Mouse (Mus musculus) heart, embryonic 15.5 days (tissue): ENCODE data around the gene Ccdc182. TPM values are rescaled to one million over a fixed set of nuclear protein-coding genes. Genes with fewer than 3 reads are reported as not detected.

Experiments used
- ATAC-seq: fragments of 200-750 bp; cut with Nextera tagmentation; replicated peaks from 2 replicates; pipeline ENCODE4 v1.8.0; 2017; ENCODE audit warnings: low read depth, moderate TSS enrichment; ENCODE audit not compliant: insufficient number of reproducible peaks, insufficient read depth, low FRiP score
- H3K27ac ChIP-seq: fragments of 300-500 bp; sonication (generic); 2 replicates; pipeline ENCODE4 v1.5.1; 2015; ENCODE audit warnings: mild to moderate bottlenecking, inconsistent platforms
- H3K27me3 ChIP-seq: fragments of 300-500 bp; sonication (generic); 2 replicates; pipeline ENCODE4 v1.6.1; 2015; ENCODE audit warnings: inconsistent platforms
- H3K36me3 ChIP-seq: fragments of 300-500 bp; sonication (generic); 2 replicates; pipeline ENCODE4 v1.6.1; 2015; ENCODE audit warnings: mild to moderate bottlenecking, inconsistent platforms
- H3K4me1 ChIP-seq: fragments of 300-500 bp; sonication (generic); replicated peaks from 2 replicates; pipeline ENCODE4 v1.6.1; 2015; ENCODE audit warnings: inconsistent platforms
- H3K4me2 ChIP-seq: fragments of 300-500 bp; sonication (generic); 2 replicates; pipeline ENCODE4 v1.6.1; 2015; ENCODE audit warnings: inconsistent platforms, mild to moderate bottlenecking, moderate library complexity
- H3K4me3 ChIP-seq: fragments of 300-500 bp; sonication (generic); 2 replicates; pipeline ENCODE4 v1.5.1; 2015; ENCODE audit warnings: mild to moderate bottlenecking, inconsistent platforms
- H3K9ac ChIP-seq: fragments of 300-500 bp; sonication (generic); 2 replicates; pipeline ENCODE4 v1.6.1; 2015; ENCODE audit warnings: mild to moderate bottlenecking, inconsistent platforms
- H3K9me3 ChIP-seq: fragments of 300-500 bp; sonication (generic); replicated peaks from 2 replicates; pipeline ENCODE4 v1.6.1; 2016; ENCODE audit warnings: inconsistent platforms
- WGBS: fragments of 180-500 bp; shearing (Covaris S2); methylation state at CpG from one replicate; pipeline ENCODE4 v1.1.7; 2015; ENCODE audit warnings: mixed read lengths; 5-methylcytosine and 5-hydroxymethylcytosine counted together
- polyA plus RNA-seq: library from polyadenylated mRNA; unstranded; fragments of >200 nt; fragmentation: Nextera tagmentation; extraction: Ambion mirVana; gene quantifications from 2 replicates; pipeline ENCODE4 v1.2.1, GENCODE M21; 2015

The Ccdc182 gene
- polyA plus RNA-seq, 1 experiment from 2014 or later: not detected

- Histone ChIP-seq H3K27me3 (no peaks in the 10 kb centered on the region), H3K4me3 (no peak overlapping the region), H3K9ac (no peak overlapping the region), H3K36me3 (no peaks in the 10 kb centered on the region), H3K4me2 (no peak overlapping the region), H3K4me1 (peaks cover 6% of the 10 kb centered on the region; the same call in 1 of the 2 replicates), H3K27ac (no peak overlapping the region), H3K9me3 (no peaks in the 10 kb centered on the region)
- WGBS: 96% methylated on average over 2 of the region's 2 CpGs
- no peak for ATAC-seq
Measured at GRCm38 (mm10) chr11:88282516-88282915, 11.3 kb upstream of the Ccdc182 start.

DNA sequence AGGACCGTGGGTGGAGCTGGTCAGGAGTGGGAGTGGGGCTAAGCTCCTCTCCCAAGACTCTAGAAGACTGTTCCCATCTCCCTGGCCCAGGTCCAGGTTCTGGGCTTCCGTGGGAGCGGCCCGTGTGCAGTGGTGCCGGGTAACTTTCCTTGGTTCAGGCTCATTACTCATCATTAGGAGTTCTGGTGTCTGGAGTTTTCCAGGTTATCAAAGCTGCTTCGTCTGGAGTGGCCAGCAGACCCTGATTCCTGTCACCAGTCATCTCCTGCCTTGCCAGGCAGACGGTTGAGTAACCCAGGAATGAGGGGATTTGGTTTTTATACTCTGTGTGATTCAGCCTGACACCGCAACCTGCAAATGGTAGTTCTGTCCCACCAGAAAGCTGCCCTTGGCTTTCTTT lies 7.8 kb upstream of the Ccdc182 start:
- no peak overlapping the region for H3K4me3 ChIP-seq
- H3K4me1 ChIP-seq: peaks cover 17% of the 10 kb centered on the region
- no peak overlapping the region for H3K4me2 ChIP-seq
- H3K27ac ChIP-seq: no peak overlapping the region
- no peak overlapping the region for H3K9ac ChIP-seq
- ATAC-seq: no peak
- H3K9me3 ChIP-seq: no peaks in the 10 kb centered on the region
- H3K27me3 ChIP-seq: no peaks in the 10 kb centered on the region
- H3K36me3 ChIP-seq: no peaks in the 10 kb centered on the region
- WGBS: 40% methylated on average over 8 of the region's 8 CpGs

DNA sequence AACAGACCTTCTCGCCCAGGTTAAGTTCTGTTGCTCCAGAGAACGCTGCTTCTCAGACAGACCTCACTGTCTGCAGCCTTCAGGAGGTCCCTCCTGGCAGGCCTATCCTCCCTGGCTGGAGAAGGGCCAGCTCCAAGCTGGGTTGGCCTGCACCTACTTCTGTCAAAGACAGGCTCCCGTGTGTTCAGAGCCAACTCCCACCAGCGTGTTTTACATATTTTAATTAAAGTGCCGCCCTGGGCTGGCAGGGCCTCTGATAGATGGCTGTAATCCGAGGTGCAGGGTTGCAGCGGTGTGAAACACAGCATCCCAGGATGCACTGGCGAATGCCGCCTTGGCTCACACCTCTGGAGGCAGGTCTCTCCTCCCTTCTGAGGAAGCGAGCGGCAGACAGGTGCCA lies 5.5 kb upstream of the Ccdc182 start:
- Histone ChIP-seq H3K27me3 (0 out of 2 replicates have a peak, but pooled peaks cover under 1% of the 10 kb centered on the region), H3K4me3 (no peak overlapping the region), H3K27ac (peak overlapping the region; percentile 1; the same call in 1 of the 2 replicates), H3K36me3 (no peaks in the 10 kb centered on the region), H3K9ac (no peak overlapping the region), H3K4me2 (peak overlapping the region; percentile 26), H3K9me3 (no peaks in the 10 kb centered on the region), H3K4me1 (peaks cover 36% of the 10 kb centered on the region)
- no peak; the same call in 1 of the 2 replicates for ATAC-seq
- WGBS: 35% methylated on average over 11 of the region's 11 CpGs

DNA sequence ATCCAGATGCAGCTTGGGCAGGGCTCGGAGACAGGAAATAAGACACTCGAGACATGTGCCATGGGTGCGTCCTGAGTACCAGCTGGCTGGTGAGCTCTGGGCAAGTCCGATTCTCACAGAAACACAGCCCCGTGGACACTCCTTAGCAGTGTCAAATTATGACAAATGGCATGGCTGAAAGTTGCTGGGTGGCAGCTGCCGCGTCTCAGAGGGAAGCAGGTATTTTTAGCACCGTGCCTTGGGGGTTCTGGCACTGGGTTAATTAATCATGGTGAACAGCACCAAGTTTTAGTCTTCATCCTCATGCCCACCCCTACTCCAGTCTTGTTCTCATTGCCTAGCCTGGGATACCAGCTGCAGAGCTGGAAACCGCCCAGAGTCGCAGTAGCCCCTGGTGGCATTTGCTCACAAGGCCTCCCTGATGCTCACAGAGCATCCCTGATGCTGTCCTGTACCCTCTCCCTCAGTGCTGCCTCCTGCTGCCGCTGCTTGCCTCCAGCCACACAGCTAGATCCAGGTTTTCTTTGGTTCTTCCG lies 5.0 kb upstream of the Ccdc182 start:
- H3K4me2 ChIP-seq: peak overlapping the region; percentile 26
- no peak overlapping the region for H3K9ac ChIP-seq
- H3K36me3 ChIP-seq: no peaks in the 10 kb centered on the region
- H3K27ac ChIP-seq: peak overlapping the region; percentile 1; the same call in 1 of the 2 replicates
- WGBS: 37% methylated on average over 12 of the region's 12 CpGs
- H3K27me3 ChIP-seq: peaks cover 5% of the 10 kb centered on the region; the same call in 1 of the 2 replicates
- ATAC-seq: no peak
- H3K4me3 ChIP-seq: no peak overlapping the region
- no peaks in the 10 kb centered on the region for H3K9me3 ChIP-seq
- peaks cover 39% of the 10 kb centered on the region for H3K4me1 ChIP-seq

GRCm38 (mm10) chr11:88291245-88291644 lies 2.6 kb upstream of the Ccdc182 start:
- H3K27ac ChIP-seq: no peak overlapping the region
- no peak overlapping the region for H3K9ac ChIP-seq
- no peaks in the 10 kb centered on the region for H3K36me3 ChIP-seq
- no peak for ATAC-seq
- H3K4me3 ChIP-seq: no peak overlapping the region
- peaks cover 11% of the 10 kb centered on the region; the same call in 1 of the 2 replicates for H3K27me3 ChIP-seq
- 49% methylated on average over 4 of the region's 4 CpGs for WGBS
- H3K9me3 ChIP-seq: no peaks in the 10 kb centered on the region
- peaks cover 41% of the 10 kb centered on the region for H3K4me1 ChIP-seq
- H3K4me2 ChIP-seq: no peak overlapping the region

DNA sequence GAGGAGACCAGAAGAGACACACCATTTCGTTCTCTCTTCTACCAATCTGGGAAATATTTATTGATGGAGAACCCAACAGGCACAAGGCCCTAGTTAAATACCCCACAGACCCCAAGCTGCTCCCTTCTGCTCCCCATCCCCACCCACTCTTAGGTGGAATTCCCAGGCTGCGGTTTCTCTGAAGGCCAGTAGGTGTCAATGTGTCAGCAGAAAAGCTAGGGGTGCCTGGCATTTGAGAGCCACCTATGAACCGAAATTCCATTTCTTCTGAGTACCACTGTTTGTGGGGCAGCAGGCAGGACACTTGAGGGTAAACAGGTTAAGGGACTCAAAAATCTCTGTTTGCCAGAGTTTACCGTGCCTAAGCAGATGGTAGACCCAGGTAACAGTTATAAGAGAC lies 2.2 kb upstream of the Ccdc182 start:
- H3K4me3 ChIP-seq: no peak overlapping the region
- ATAC-seq: no peak
- H3K27ac ChIP-seq: no peak overlapping the region
- H3K27me3 ChIP-seq: peaks cover 11% of the 10 kb centered on the region; the same call in 1 of the 2 replicates
- no peaks in the 10 kb centered on the region for H3K36me3 ChIP-seq
- no peak overlapping the region for H3K4me2 ChIP-seq
- peaks cover 40% of the 10 kb centered on the region for H3K4me1 ChIP-seq
- no peak overlapping the region for H3K9ac ChIP-seq
- H3K9me3 ChIP-seq: no peaks in the 10 kb centered on the region
- WGBS: 35% methylated on average over 4 of the region's 4 CpGs

DNA sequence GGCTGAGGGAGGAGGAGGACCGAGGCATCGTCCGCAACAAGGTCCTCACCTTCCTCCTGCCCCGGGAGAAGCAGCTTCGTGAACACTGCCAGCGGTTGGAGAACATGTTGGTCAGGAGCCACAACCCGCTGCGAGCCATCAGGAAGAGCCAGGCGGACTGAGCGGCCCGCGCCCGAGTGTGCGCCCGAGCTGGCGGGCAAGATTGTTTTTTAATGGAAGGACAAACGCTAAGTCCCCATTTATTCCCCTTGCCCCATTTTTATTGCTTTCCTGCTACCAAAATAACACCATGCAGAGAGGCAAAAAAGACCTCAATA lies 494 bp downstream of the Ccdc182 start:
- Histone ChIP-seq H3K4me1 (peaks cover 30% of the 10 kb centered on the region), H3K27me3 (peaks cover 11% of the 10 kb centered on the region; the same call in 1 of the 2 replicates), H3K4me2 (peak overlapping the region; percentile 53), H3K36me3 (no peaks in the 10 kb centered on the region), H3K4me3 (0 out of 2 replicates have a peak overlapping the region, but pooled peaks have one; percentile 10), H3K9me3 (no peaks in the 10 kb centered on the region), H3K9ac (0 out of 2 replicates have a peak overlapping the region, but pooled peaks have one; percentile 25), H3K27ac (no peak overlapping the region)
- WGBS: 37% methylated on average over 17 of the region's 17 CpGs
- ATAC-seq: no peak

- Histone ChIP-seq H3K27ac (no peak overlapping the region), H3K4me3 (no peak overlapping the region), H3K9me3 (no peaks in the 10 kb centered on the region), H3K9ac (no peak overlapping the region), H3K27me3 (peaks cover 11% of the 10 kb centered on the region; the same call in 1 of the 2 replicates), H3K36me3 (no peaks in the 10 kb centered on the region), H3K4me1 (peaks cover 30% of the 10 kb centered on the region), H3K4me2 (no peak overlapping the region)
- 85% methylated on average over 5 of the region's 5 CpGs for WGBS
- ATAC-seq: no peak
Measured at GRCm38 (mm10) chr11:88295298-88295697, 1.4 kb downstream of the Ccdc182 start.

- H3K36me3 ChIP-seq: no peaks in the 10 kb centered on the region
- H3K27ac ChIP-seq: no peak overlapping the region
- H3K9me3 ChIP-seq: no peaks in the 10 kb centered on the region
- ATAC-seq: no peak
- WGBS: 68% methylated on average over 4 of the region's 4 CpGs
- no peak overlapping the region for H3K9ac ChIP-seq
- H3K4me3 ChIP-seq: no peak overlapping the region
- peaks cover 18% of the 10 kb centered on the region for H3K4me1 ChIP-seq
- H3K27me3 ChIP-seq: peaks cover 11% of the 10 kb centered on the region; the same call in 1 of the 2 replicates
- no peak overlapping the region for H3K4me2 ChIP-seq
Measured at GRCm38 (mm10) chr11:88297526-88297925, 3.7 kb downstream of the Ccdc182 start.

- no peaks in the 10 kb centered on the region for H3K9me3 ChIP-seq
- no peak overlapping the region for H3K27ac ChIP-seq
- no peak overlapping the region for H3K9ac ChIP-seq
- H3K4me2 ChIP-seq: no peak overlapping the region
- no peak for ATAC-seq
- peaks cover 1% of the 10 kb centered on the region; the same call in 1 of the 2 replicates for H3K27me3 ChIP-seq
- WGBS: 76% methylated on average over 4 of the region's 4 CpGs
- H3K36me3 ChIP-seq: no peaks in the 10 kb centered on the region
- H3K4me3 ChIP-seq: no peak overlapping the region
- H3K4me1 ChIP-seq: peaks cover 2% of the 10 kb centered on the region; the same call in 1 of the 2 replicates
Measured at GRCm38 (mm10) chr11:88299345-88299744, 5.5 kb downstream of the Ccdc182 start.

- no peak overlapping the region for H3K27ac ChIP-seq
- ATAC-seq: no peak
- H3K36me3 ChIP-seq: no peaks in the 10 kb centered on the region
- 49% methylated on average over 6 of the region's 6 CpGs for WGBS
- H3K27me3 ChIP-seq: no peaks in the 10 kb centered on the region
- no peak overlapping the region for H3K9ac ChIP-seq
- no peak overlapping the region for H3K4me2 ChIP-seq
- H3K9me3 ChIP-seq: no peaks in the 10 kb centered on the region
- no peaks in the 10 kb centered on the region for H3K4me1 ChIP-seq
- no peak overlapping the region for H3K4me3 ChIP-seq
Measured at GRCm38 (mm10) chr11:88301619-88302018, 7.8 kb downstream of the Ccdc182 start.

DNA sequence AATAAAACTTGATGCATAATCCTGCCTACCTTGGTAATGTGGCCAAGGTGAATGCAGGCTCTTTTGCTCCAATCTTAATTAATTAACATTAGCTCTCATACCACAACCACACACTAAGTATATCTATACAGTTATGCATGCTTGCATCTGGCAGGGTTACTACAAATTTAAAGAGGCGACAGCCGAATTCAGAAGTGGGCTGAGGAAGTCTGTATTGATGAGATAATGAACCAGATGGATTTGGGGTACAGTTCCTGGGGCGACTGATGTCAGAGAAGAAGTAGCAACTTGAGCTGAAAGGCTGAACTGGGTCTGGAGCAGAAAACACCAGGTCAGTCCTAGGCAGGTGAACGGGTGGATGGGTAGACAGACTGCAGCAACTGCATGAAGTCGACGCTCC lies 11.9 kb downstream of the Ccdc182 start:
- Histone ChIP-seq H3K27me3 (no peaks in the 10 kb centered on the region), H3K4me2 (no peak overlapping the region), H3K27ac (no peak overlapping the region), H3K4me1 (peaks cover 14% of the 10 kb centered on the region), H3K36me3 (no peaks in the 10 kb centered on the region), H3K9ac (no peak overlapping the region), H3K4me3 (no peak overlapping the region), H3K9me3 (no peaks in the 10 kb centered on the region)
- WGBS: 81% methylated on average over 6 of the region's 6 CpGs
- ATAC-seq: no peak
